Mouse (Mus musculus) spleen, adult 2 months (tissue): ENCODE data around the gene Tmem132d. TPM values are rescaled to one million over a fixed set of nuclear protein-coding genes. Genes with fewer than 3 reads are reported as not detected.

Experiments
- DNase-seq, 2 experiments: peaks; one replicate each; pipeline versions ENCODE4 v3.0.0 to v3.0.0-alpha.2; 2012 to 2021; ENCODE audit warnings: low spot score in 2 of 2, low read depth in 1 of 2
- H3K27ac ChIP-seq: fragments of 200-500 bp; 2 replicates; pipeline ENCODE4 v1.5.1; 2012; ENCODE audit warnings: low read length, inconsistent platforms; ENCODE audit not compliant: insufficient read depth
- H3K27me3 ChIP-seq: fragments of 200-500 bp; 2 replicates; pipeline ENCODE4 v1.6.1; 2012; ENCODE audit warnings: mild to moderate bottlenecking, moderate library complexity, low read length, inconsistent platforms; ENCODE audit not compliant: control insufficient read depth, insufficient read depth
- H3K36me3 ChIP-seq: fragments of 200-500 bp; 2 replicates; pipeline ENCODE4 v1.6.1; 2012; ENCODE audit warnings: mild to moderate bottlenecking, low read length, inconsistent platforms; ENCODE audit not compliant: control insufficient read depth, insufficient read depth
- H3K4me1 ChIP-seq: fragments of 200-500 bp; 2 replicates; pipeline ENCODE4 v1.6.1; 2011; ENCODE audit warnings: inconsistent platforms; ENCODE audit not compliant: control insufficient read depth, insufficient read depth, insufficient read length
- H3K4me3 ChIP-seq: fragments of 200-500 bp; 2 replicates; pipeline ENCODE4 v1.5.1; 2011; ENCODE audit warnings: mild to moderate bottlenecking, inconsistent platforms; ENCODE audit not compliant: insufficient read depth, insufficient read length; ENCODE audit errors: extremely low read depth
- CTCF ChIP-seq: fragments of 200-500 bp; IDR thresholded peaks from 2 replicates; pipeline ENCODE4 v1.5.1; 2011; ENCODE audit warnings: mild to moderate bottlenecking, inconsistent platforms; ENCODE audit not compliant: insufficient read depth, insufficient read length, insufficient replicate concordance; ENCODE audit errors: extremely low read depth
- POLR2A ChIP-seq: fragments of 200-500 bp; IDR thresholded peaks from 2 replicates; pipeline ENCODE4 v1.6.1; 2011; ENCODE audit warnings: low read depth, low read length, inconsistent platforms
- WGBS: fragments of 180-500 bp; shearing (Covaris S2); methylation state at CpG from one replicate; pipeline ENCODE4 v1.1.7; 2018; 5-methylcytosine and 5-hydroxymethylcytosine counted together
- polyA plus RNA-seq: library from polyadenylated mRNA; depleted of rRNA; stranded (reverse); fragments of >200 nt; gene quantifications from 2 replicates; pipeline ENCODE4 v1.2.3, GENCODE M21; 2012

The Tmem132d gene
- polyA plus RNA-seq, 1 experiment = not detected

DNA sequence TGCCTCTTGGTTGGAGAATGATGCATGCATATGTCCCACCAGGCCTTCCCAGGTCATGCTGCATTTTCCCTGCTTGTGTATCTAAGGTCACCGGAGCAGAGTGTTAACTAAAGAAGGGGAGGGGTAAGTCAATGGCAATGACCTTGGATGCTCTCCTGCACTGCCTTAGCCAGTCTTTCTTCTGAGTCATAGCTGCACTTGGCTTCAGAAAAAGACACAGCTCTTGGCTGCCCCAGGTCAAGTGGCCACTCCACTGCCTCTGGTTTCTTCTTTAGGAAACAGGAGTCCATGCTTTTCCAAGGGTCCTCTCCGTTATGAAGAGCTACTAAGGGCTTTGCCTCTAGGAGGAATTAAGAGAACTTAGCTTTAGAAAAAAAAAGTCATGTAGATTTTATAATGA lies 506.2 kb downstream of the Tmem132d start:
- Histone ChIP-seq H3K27ac (no peak overlapping the region), H3K36me3 (no peaks in the 10 kb centered on the region), H3K27me3 (no peaks in the 10 kb centered on the region), H3K4me1 (no peaks in the 10 kb centered on the region), H3K4me3 (no peak overlapping the region)
- no peak for DNase-seq
- TF ChIP-seq CTCF (no peak), POLR2A (no peak)
- 88% methylated on average over 2 of the region's 2 CpGs for WGBS

DNA sequence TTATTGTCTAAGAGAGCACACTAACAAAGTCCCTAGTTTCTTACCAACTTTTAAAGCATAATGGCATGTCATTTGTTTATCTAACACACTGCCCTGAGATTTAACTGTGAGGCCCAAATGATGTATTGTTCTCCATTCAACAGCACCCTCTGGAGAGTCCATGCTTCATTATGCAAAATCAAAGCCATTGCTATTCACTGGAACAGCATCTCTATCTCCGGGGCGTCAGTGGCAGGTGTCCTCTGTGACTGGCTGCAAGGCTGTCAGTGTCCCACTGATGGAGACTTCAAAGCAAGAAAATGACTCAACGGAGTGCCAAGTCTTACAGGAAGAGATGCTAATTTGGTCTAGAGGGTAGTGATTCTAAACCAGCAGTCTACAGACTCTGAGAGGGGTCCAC lies 508.8 kb downstream of the Tmem132d start:
- TF ChIP-seq POLR2A (no peak), CTCF (no peak)
- no peaks in the 10 kb centered on the region for H3K4me1 ChIP-seq
- H3K27me3 ChIP-seq = no peaks in the 10 kb centered on the region
- no peaks in the 10 kb centered on the region for H3K36me3 ChIP-seq
- WGBS = 71% methylated on average over 3 of the region's 3 CpGs
- H3K27ac ChIP-seq = no peak overlapping the region
- no peak overlapping the region for H3K4me3 ChIP-seq
- DNase-seq = no peak

DNA sequence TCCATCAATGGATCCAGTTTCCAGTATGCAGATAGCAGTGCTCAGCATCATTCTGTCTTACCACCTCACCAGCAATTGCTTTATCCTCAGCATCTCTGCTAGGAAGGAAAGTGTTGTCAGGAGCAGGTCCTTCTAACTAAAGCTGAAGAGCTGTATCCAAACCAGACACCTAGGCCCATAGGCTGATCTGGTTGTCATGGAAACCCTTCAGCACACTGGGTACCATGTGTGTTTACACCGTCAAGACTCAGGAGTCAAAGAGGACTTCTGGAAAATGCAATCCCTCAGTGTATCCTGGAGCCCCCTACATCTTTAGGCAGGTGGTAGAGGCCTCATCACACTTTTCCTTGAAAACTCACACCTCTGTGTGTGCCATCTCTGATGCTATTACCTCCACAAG lies 513.7 kb downstream of the Tmem132d start:
- Histone ChIP-seq H3K36me3 (no peaks in the 10 kb centered on the region), H3K27me3 (no peaks in the 10 kb centered on the region), H3K4me3 (no peak overlapping the region), H3K4me1 (no peaks in the 10 kb centered on the region), H3K27ac (no peak overlapping the region)
- 68% methylated on average over 1 of the region's 1 CpGs for WGBS
- no peak for DNase-seq
- TF ChIP-seq POLR2A (no peak), CTCF (no peak)

DNA sequence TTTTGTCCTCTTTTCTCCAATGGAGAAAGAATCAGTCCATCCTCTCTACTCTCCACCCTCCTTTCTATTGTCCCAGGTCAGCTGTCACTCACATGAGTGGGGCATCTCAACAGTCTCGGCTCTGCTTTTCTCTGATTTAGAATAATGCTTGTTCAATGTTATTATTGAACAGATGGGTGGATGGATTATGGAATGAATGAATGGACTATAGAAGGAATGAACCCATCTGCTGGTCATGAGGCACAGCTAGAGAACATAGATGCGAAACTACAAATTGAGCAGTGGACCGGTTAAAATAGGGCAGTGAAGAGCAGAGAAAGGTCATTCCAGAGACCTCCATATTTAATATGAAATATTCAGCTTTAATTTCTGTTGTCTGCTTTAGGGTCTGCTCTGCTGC lies 514.5 kb downstream of the Tmem132d start:
- no peaks in the 10 kb centered on the region for H3K4me1 ChIP-seq
- H3K36me3 ChIP-seq = no peaks in the 10 kb centered on the region
- DNase-seq = no peak
- no peak overlapping the region for H3K4me3 ChIP-seq
- no peaks in the 10 kb centered on the region for H3K27me3 ChIP-seq
- 90% methylated on average over 3 of the region's 3 CpGs for WGBS
- no peak for TF ChIP-seq CTCF
- TF ChIP-seq POLR2A = no peak
- H3K27ac ChIP-seq = no peak overlapping the region

DNA sequence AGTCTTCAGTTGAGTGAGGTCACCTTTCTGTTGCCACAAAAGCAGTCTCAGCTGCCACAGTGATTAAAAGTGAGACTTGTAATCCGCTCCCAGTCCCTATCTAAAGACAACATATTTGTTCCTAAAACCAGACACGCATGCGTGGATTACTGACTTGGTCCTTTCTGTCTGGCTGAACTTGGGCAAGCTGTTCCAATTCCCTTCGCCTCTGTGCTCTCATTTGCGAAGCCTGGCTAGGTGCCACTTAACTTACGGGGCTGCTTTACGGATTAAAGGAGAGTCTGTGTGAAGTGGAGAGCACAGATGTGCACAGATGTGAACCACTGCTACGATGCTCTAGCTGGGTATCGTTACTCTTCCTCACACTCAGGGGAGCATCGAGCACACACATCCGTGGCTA lies 518.7 kb downstream of the Tmem132d start:
- no peaks in the 10 kb centered on the region for H3K4me1 ChIP-seq
- no peak for DNase-seq
- WGBS = 88% methylated on average over 11 of the region's 11 CpGs
- H3K36me3 ChIP-seq = no peaks in the 10 kb centered on the region
- H3K27me3 ChIP-seq = no peaks in the 10 kb centered on the region
- H3K4me3 ChIP-seq = no peak overlapping the region
- no peak for TF ChIP-seq POLR2A
- TF ChIP-seq CTCF = no peak
- no peak overlapping the region for H3K27ac ChIP-seq

DNA sequence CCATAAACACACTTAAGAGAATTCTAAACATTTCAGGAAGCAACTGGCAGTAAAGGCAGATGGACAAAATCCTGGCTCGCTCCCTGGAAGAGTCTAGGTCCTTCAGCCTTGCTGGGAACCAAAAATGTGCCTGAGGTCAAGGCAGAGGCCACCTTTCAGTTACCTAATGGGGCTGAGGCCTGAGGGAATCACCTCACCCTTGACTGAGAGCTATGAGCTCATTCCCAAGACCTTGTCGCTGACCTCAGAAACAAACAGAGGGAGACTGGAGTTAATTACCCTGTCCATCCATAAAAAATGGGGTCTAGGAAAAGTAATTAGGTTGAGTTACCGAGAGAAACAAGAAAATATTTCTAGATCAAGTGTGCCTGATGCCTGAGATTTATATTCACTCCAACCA lies 521.3 kb downstream of the Tmem132d start:
- DNase-seq = no peak
- 63% methylated on average over 3 of the region's 3 CpGs for WGBS
- H3K27me3 ChIP-seq = no peaks in the 10 kb centered on the region
- no peaks in the 10 kb centered on the region for H3K4me1 ChIP-seq
- no peak overlapping the region for H3K27ac ChIP-seq
- no peak for TF ChIP-seq POLR2A
- TF ChIP-seq CTCF = no peak
- H3K36me3 ChIP-seq = no peaks in the 10 kb centered on the region
- no peak overlapping the region for H3K4me3 ChIP-seq

DNA sequence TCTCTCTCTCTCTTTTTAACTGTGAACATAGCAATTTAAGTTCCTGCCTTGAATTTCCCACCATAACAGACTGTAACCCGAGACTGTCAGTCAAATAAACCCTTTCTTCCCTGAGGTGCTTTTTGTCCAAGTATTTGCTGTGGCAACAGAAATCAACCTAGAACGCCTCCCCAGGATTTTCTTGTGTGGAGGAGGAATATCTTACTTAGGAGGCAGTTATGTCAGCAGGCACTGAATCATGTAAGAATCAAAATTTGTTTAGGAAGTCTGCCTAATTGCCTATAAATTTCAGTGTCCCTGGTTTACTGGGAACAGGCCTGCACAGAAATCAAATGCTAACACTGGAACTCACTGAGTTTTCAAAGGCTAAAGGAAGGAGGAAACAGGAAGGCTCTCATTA lies 522.5 kb downstream of the Tmem132d start:
- Histone ChIP-seq H3K4me3 (no peak overlapping the region), H3K27me3 (no peaks in the 10 kb centered on the region), H3K36me3 (no peaks in the 10 kb centered on the region), H3K4me1 (no peaks in the 10 kb centered on the region), H3K27ac (no peak overlapping the region)
- DNase-seq = no peak
- WGBS = 68% methylated on average over 2 of the region's 2 CpGs
- no peak for TF ChIP-seq POLR2A
- TF ChIP-seq CTCF = no peak
